Mouse (Mus musculus): ENCODE data around the gene AB124611. TPM values are rescaled to one million over a fixed set of nuclear protein-coding genes. Genes with fewer than 3 reads are reported as not detected.

Gene AB124611
- polyA plus RNA-seq, 1 experiment from 2014 or later: 1.7 TPM

DNA sequence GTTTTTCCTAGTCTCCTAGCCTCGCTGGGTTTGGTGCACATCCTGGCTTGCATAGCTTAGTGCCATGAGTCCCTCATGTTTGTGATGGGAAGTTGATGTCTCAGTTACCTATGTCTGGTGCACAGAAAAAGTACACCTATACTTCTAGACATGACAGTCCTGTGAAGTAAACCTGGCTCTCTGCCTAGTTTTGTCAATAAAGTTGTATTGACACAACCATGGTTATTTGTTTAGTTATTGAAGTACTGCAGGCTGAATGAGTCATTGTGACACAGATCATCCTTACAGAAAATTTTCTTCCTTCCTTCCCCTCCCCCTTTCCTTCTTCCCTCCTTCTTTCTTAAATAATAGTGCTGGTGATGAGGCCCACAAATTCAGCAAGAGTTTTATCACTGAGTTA lies 38.4 kb downstream of the AB124611 start:
- WGBS (ENCODE audit: insufficient replicate concordance): 67% methylated on average over 1 of the region's 1 CpGs
- no peak overlapping the region for H3K4me2 ChIP-seq
- peaks cover 8% of the 10 kb centered on the region for H3K36me3 ChIP-seq (ENCODE audit: control insufficient read depth, insufficient read depth, low read length)
- H3K27me3 ChIP-seq (ENCODE audit: control insufficient read depth, insufficient read depth, low read length): no peaks in the 10 kb centered on the region
- no peak for ATAC-seq (replicated peaks; ENCODE audit: insufficient number of reproducible peaks, low FRiP score, low TSS enrichment)
- no peak overlapping the region for H3K9ac ChIP-seq (ENCODE audit: low read depth, low read length)
- H3K4me1 ChIP-seq (ENCODE audit: control insufficient read depth, insufficient read depth, low read length): peaks cover 11% of the 10 kb centered on the region
- no peak overlapping the region for H3K27ac ChIP-seq (ENCODE audit: low read depth, low read length)
- H3K4me3 ChIP-seq (ENCODE audit: low read depth, low read length): no peak overlapping the region
- no peaks in the 10 kb centered on the region for H3K9me3 ChIP-seq (replicated peaks; ENCODE audit: control insufficient read depth, low read length)

DNA sequence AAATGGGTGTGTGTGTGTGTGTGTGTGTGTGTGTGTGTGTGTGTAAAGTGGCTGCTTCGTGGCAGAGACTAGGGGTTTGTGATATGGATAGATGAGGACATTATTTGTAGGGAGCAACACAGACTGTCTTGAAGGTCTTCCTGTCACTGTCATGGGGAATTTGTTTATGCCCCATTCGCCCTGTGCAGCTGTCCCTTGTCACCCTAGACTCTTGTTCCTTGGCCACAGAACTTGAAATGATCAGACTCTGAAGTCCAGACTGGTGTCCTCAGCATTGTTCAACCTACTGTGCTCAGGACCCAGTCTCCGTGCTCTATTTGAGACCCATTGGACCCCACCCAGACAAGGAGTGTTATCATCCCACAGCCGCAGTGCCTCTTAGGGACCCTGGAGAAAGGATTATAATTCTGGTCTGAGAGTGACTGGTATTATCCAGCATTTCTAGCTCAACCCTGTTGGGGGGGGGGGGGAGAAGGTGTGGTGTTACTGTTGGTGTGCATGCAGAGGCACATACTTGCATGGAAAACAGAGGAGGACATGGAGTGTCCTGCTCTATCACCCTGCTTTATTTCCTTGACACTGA lies 39.1 kb downstream of the AB124611 start:
- Histone ChIP-seq H3K36me3 (ENCODE audit: control insufficient read depth, insufficient read depth, low read length) (peaks cover 15% of the 10 kb centered on the region), H3K27ac (ENCODE audit: low read depth, low read length) (no peak overlapping the region), H3K27me3 (ENCODE audit: control insufficient read depth, insufficient read depth, low read length) (no peaks in the 10 kb centered on the region), H3K4me2 (no peak overlapping the region), H3K9me3 (replicated peaks; ENCODE audit: control insufficient read depth, low read length) (no peaks in the 10 kb centered on the region), H3K4me3 (ENCODE audit: low read depth, low read length) (no peak overlapping the region), H3K4me1 (ENCODE audit: control insufficient read depth, insufficient read depth, low read length) (peaks cover 11% of the 10 kb centered on the region), H3K9ac (ENCODE audit: low read depth, low read length) (no peak overlapping the region)
- no peak for ATAC-seq (replicated peaks; ENCODE audit: insufficient number of reproducible peaks, low FRiP score, low TSS enrichment)
- 62% methylated on average over 4 of the region's 4 CpGs for WGBS (ENCODE audit: insufficient replicate concordance)

DNA sequence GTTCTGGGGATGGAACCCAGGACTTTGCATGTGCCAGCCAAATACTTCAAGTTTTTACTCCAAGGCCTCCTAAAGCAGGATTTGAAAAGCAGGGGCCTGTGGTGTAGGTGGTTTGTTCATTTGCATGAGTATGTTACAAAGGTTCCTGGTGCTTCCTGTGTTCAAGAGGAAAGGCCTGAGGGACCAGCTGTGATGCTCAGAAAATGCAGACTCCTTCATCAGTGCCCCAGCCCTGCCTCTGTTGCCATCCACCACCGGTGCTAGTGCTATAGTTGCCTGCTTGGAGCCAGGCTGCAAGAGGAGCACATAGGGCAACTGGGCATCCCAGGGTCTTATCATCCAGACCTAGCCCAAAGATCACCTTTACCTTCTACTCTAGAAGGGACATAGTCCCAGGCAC lies 40.6 kb downstream of the AB124611 start:
- Histone ChIP-seq H3K27ac (ENCODE audit: low read depth, low read length) (no peak overlapping the region), H3K9ac (ENCODE audit: low read depth, low read length) (no peak overlapping the region), H3K9me3 (replicated peaks; ENCODE audit: control insufficient read depth, low read length) (no peaks in the 10 kb centered on the region), H3K36me3 (ENCODE audit: control insufficient read depth, insufficient read depth, low read length) (peaks cover 22% of the 10 kb centered on the region), H3K4me3 (ENCODE audit: low read depth, low read length) (no peak overlapping the region), H3K4me1 (ENCODE audit: control insufficient read depth, insufficient read depth, low read length) (peaks cover 11% of the 10 kb centered on the region), H3K4me2 (no peak overlapping the region), H3K27me3 (ENCODE audit: control insufficient read depth, insufficient read depth, low read length) (no peaks in the 10 kb centered on the region)
- ATAC-seq (replicated peaks; ENCODE audit: insufficient number of reproducible peaks, low FRiP score, low TSS enrichment): no peak
- 80% methylated on average over 1 of the region's 1 CpGs for WGBS (ENCODE audit: insufficient replicate concordance)

DNA sequence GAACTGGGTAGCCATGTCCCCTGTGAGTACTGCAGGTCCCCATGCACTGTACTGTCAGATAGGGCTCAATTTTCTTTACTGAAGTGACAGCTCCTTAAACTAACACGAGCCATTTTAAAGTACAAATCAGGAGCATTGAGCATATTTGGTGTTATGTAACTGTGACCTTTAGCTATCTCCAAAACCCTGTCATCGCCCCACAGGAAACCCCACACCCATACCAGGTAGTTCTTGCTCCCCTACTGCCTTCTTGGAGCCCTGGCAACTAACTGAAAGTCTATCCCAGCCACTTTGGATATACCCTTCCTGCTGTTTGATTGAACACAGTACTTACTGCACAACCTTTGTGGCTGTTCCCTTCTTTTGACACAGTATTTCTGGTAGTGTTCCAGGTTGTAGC lies 41.1 kb downstream of the AB124611 start:
- H3K36me3 ChIP-seq (ENCODE audit: control insufficient read depth, insufficient read depth, low read length): peaks cover 24% of the 10 kb centered on the region
- no peaks in the 10 kb centered on the region for H3K27me3 ChIP-seq (ENCODE audit: control insufficient read depth, insufficient read depth, low read length)
- H3K27ac ChIP-seq (ENCODE audit: low read depth, low read length): no peak overlapping the region
- H3K4me2 ChIP-seq: no peak overlapping the region
- no peaks in the 10 kb centered on the region for H3K9me3 ChIP-seq (replicated peaks; ENCODE audit: control insufficient read depth, low read length)
- H3K9ac ChIP-seq (ENCODE audit: low read depth, low read length): no peak overlapping the region
- no peak for ATAC-seq (replicated peaks; ENCODE audit: insufficient number of reproducible peaks, low FRiP score, low TSS enrichment)
- no peak overlapping the region for H3K4me3 ChIP-seq (ENCODE audit: low read depth, low read length)
- WGBS (ENCODE audit: insufficient replicate concordance): 79% methylated on average over 2 of the region's 2 CpGs
- peaks cover 11% of the 10 kb centered on the region for H3K4me1 ChIP-seq (ENCODE audit: control insufficient read depth, insufficient read depth, low read length)

DNA sequence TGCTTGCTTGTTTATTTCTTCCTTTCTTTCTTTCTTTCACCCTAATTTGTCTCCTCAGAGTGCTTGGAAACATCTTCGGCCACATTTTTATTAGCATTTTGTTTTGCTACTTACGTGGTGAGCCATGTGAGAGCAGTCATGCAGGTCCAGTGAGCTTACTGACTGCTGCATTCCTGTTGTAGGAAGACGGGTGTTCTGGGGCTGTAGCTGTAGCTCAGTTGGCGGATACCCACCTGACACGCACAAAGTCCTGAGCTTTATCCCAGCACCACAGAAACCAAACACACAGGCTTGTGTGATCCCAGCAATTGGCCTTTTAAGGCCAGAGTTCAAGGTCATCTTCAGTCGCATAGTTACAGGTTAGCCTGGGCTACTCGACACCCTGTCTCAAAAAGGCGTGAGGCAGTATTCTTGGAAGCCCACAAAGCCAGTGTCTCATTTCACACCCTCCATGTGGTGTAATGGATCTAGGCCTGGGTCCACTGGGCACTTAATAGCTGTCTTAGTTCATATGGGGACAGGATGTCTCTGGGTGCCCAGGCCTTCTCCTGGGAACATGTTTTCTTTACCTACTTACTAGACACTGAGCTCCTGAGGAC lies 42.8 kb downstream of the AB124611 start:
- no peak overlapping the region for H3K4me3 ChIP-seq (ENCODE audit: low read depth, low read length)
- H3K36me3 ChIP-seq (ENCODE audit: control insufficient read depth, insufficient read depth, low read length): peaks cover 30% of the 10 kb centered on the region
- no peak for ATAC-seq (replicated peaks; ENCODE audit: insufficient number of reproducible peaks, low FRiP score, low TSS enrichment)
- no peak overlapping the region for H3K9ac ChIP-seq (ENCODE audit: low read depth, low read length)
- no peak overlapping the region for H3K4me2 ChIP-seq
- peaks cover 11% of the 10 kb centered on the region for H3K4me1 ChIP-seq (ENCODE audit: control insufficient read depth, insufficient read depth, low read length)
- WGBS (ENCODE audit: insufficient replicate concordance): 88% methylated on average over 8 of the region's 8 CpGs
- no peaks in the 10 kb centered on the region for H3K27me3 ChIP-seq (ENCODE audit: control insufficient read depth, insufficient read depth, low read length)
- H3K27ac ChIP-seq (ENCODE audit: low read depth, low read length): no peak overlapping the region
- no peaks in the 10 kb centered on the region for H3K9me3 ChIP-seq (replicated peaks; ENCODE audit: control insufficient read depth, low read length)

DNA sequence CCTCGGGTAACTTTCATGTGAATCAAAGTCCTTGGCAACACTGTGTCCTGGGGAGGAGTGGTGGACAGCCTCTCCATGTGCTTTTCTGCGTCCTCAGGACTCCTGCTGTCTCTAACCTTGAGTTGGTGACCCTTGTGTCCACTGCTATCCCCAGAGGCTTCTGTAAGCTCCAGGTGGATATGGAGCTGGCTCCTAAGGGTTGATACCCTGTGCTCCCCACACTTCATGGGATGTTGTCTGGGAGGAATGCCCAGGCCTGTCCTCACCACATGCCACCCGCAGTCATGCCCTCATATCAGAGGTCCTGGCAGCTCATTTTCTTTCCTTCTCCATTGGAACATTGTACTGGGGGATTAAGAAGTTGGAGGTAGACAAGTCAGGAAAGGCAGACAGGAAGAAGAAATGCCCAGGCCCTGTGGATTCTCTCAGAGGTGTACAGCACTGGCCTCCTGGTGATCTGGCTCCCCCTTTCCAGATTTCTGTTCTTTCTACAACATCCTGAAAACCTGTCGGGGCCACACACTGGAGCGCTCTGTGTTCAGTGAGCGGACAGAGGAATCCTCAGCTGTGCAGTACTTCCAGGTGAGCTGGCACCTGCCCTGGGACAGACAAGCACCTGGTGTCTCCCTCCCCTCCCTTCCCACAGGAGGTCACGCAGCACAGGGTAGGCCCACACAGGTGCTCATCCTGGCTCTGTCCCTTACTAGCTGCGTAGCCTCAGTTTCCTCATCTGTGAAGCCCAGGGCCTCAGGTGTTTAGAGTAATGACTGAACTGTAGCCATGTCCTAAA lies 48.2 kb downstream of the AB124611 start:
- Histone ChIP-seq H3K36me3 (ENCODE audit: control insufficient read depth, insufficient read depth, low read length) (peaks cover 51% of the 10 kb centered on the region), H3K9me3 (replicated peaks; ENCODE audit: control insufficient read depth, low read length) (no peaks in the 10 kb centered on the region), H3K4me1 (ENCODE audit: control insufficient read depth, insufficient read depth, low read length) (no peaks in the 10 kb centered on the region), H3K4me2 (no peak overlapping the region), H3K27ac (ENCODE audit: low read depth, low read length) (no peak overlapping the region), H3K9ac (ENCODE audit: low read depth, low read length) (no peak overlapping the region), H3K4me3 (ENCODE audit: low read depth, low read length) (no peak overlapping the region), H3K27me3 (ENCODE audit: control insufficient read depth, insufficient read depth, low read length) (no peaks in the 10 kb centered on the region)
- no peak for ATAC-seq (replicated peaks; ENCODE audit: insufficient number of reproducible peaks, low FRiP score, low TSS enrichment)
- WGBS (ENCODE audit: insufficient replicate concordance): 88% methylated on average over 8 of the region's 8 CpGs

DNA sequence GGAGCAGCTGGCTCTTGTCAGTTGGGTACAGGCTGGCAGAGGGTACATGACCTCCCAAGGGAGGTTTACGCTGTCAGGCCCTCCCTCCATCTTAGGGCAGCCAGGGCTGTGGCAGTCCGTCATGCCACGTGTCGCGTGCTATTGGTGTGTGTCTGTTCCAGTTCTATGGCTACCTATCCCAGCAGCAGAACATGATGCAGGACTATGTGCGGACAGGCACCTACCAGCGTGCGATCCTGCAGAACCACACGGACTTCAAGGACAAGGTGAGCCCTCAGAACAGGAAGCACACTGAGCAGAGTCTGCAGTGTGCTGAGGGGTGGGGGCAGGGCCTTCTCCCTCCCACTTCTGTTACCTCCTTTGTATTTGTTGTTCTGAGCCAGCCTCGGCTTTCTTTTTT lies 49.3 kb downstream of the AB124611 start:
- no peak for ATAC-seq (replicated peaks; ENCODE audit: insufficient number of reproducible peaks, low FRiP score, low TSS enrichment)
- H3K27ac ChIP-seq (ENCODE audit: low read depth, low read length): no peak overlapping the region
- H3K4me3 ChIP-seq (ENCODE audit: low read depth, low read length): no peak overlapping the region
- H3K27me3 ChIP-seq (ENCODE audit: control insufficient read depth, insufficient read depth, low read length): no peaks in the 10 kb centered on the region
- peaks cover 43% of the 10 kb centered on the region for H3K36me3 ChIP-seq (ENCODE audit: control insufficient read depth, insufficient read depth, low read length)
- H3K9me3 ChIP-seq (replicated peaks; ENCODE audit: control insufficient read depth, low read length): no peaks in the 10 kb centered on the region
- WGBS (ENCODE audit: insufficient replicate concordance): 92% methylated on average over 10 of the region's 10 CpGs
- H3K4me1 ChIP-seq (ENCODE audit: control insufficient read depth, insufficient read depth, low read length): no peaks in the 10 kb centered on the region
- no peak overlapping the region for H3K9ac ChIP-seq (ENCODE audit: low read depth, low read length)
- H3K4me2 ChIP-seq: no peak overlapping the region

DNA sequence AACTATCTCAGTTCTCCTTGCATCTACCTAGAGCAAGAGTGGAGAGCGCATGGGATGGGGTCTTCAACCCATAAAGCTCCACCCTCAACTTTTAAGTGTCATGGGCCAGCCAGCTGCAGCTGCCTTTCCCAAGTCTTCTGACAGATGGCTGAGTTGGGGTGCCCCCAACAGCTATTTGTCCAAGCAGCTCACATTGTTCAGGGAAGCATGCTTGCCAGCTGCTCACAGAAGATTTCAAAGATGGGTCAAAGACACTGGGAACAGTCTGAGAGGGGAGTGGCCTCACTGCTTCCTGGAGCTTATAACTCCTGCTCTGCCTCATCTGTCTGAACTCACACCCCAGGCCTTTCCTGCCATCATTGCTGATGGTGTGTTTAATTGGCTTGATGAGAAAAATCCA lies 50.3 kb downstream of the AB124611 start:
- 0 out of 2 replicates have a peak overlapping the region, but pooled peaks have one; percentile 16 for H3K9ac ChIP-seq (ENCODE audit: low read depth, low read length)
- H3K36me3 ChIP-seq (ENCODE audit: control insufficient read depth, insufficient read depth, low read length): peaks cover 40% of the 10 kb centered on the region
- no peak overlapping the region for H3K4me2 ChIP-seq
- 89% methylated on average over 1 of the region's 1 CpGs for WGBS (ENCODE audit: insufficient replicate concordance)
- H3K4me1 ChIP-seq (ENCODE audit: control insufficient read depth, insufficient read depth, low read length): no peaks in the 10 kb centered on the region
- H3K27ac ChIP-seq (ENCODE audit: low read depth, low read length): no peak overlapping the region
- no peak for ATAC-seq (replicated peaks; ENCODE audit: insufficient number of reproducible peaks, low FRiP score, low TSS enrichment)
- H3K27me3 ChIP-seq (ENCODE audit: control insufficient read depth, insufficient read depth, low read length): no peaks in the 10 kb centered on the region
- H3K9me3 ChIP-seq (replicated peaks; ENCODE audit: control insufficient read depth, low read length): no peaks in the 10 kb centered on the region
- no peak overlapping the region for H3K4me3 ChIP-seq (ENCODE audit: low read depth, low read length)

Measured in heart, embryonic 11.5 days (tissue).